Mouse (Mus musculus) embryonic facial prominence, embryonic 15.5 days (tissue): ENCODE data around the gene Pmel. TPM values are rescaled to one million over a fixed set of nuclear protein-coding genes. Genes with fewer than 3 reads are reported as not detected.
A peak's percentile ranks its signal among the peaks of the same experiment; 100 is the strongest.
"Not testable (repeated sequence)": the region's sequence is repeated elsewhere in the genome, so short reads cannot be mapped to it uniquely, and the experiment has no call there.

ENCODE experiments used
- ATAC-seq: fragments of 200-750 bp; cut with Nextera tagmentation; 2 replicates; pipeline ENCODE4 v1.8.0; 2017; ENCODE audit warnings: low read depth, moderate TSS enrichment; ENCODE audit not compliant: insufficient number of reproducible peaks, low FRiP score, low TSS enrichment
- H3K27ac ChIP-seq: fragments of 300-500 bp; sonication (generic); replicated peaks from 2 replicates; pipeline ENCODE4 v1.5.1; 2015; ENCODE audit warnings: mild to moderate bottlenecking, inconsistent platforms
- H3K27me3 ChIP-seq: fragments of 300-500 bp; sonication (generic); 2 replicates; pipeline ENCODE4 v1.6.1; 2015; ENCODE audit warnings: inconsistent platforms
- H3K36me3 ChIP-seq: fragments of 300-500 bp; sonication (generic); 2 replicates; pipeline ENCODE4 v1.6.1; 2015; ENCODE audit warnings: mild to moderate bottlenecking, inconsistent platforms
- H3K4me1 ChIP-seq: fragments of 300-500 bp; sonication (generic); 2 replicates; pipeline ENCODE4 v1.6.1; 2015; ENCODE audit warnings: inconsistent platforms
- H3K4me2 ChIP-seq: fragments of 300-500 bp; sonication (generic); replicated peaks from 2 replicates; pipeline ENCODE4 v1.6.1; 2015; ENCODE audit warnings: mild to moderate bottlenecking, inconsistent platforms
- H3K4me3 ChIP-seq: fragments of 300-500 bp; sonication (generic); replicated peaks from 2 replicates; pipeline ENCODE4 v1.5.1; 2015; ENCODE audit warnings: mild to moderate bottlenecking, inconsistent platforms
- H3K9ac ChIP-seq: fragments of 300-500 bp; sonication (generic); 2 replicates; pipeline ENCODE4 v1.6.1; 2015; ENCODE audit warnings: inconsistent platforms
- H3K9me3 ChIP-seq: fragments of 300-500 bp; sonication (generic); replicated peaks from 2 replicates; pipeline ENCODE4 v1.6.1; 2016; ENCODE audit warnings: inconsistent platforms
- WGBS: fragments of 180-500 bp; shearing (Covaris S2); methylation state at CpG from one replicate; pipeline ENCODE4 v1.1.7; 2015; 5-methylcytosine and 5-hydroxymethylcytosine counted together
- polyA plus RNA-seq: library from polyadenylated mRNA; unstranded; fragments of >200 nt; fragmentation: Nextera tagmentation; extraction: Ambion mirVana; gene quantifications from 2 replicates; pipeline ENCODE4 v1.2.1, GENCODE M21; 2015

Pmel gene
- polyA plus RNA-seq, 1 experiment from 2014 or later, result 27.2 TPM

DNA sequence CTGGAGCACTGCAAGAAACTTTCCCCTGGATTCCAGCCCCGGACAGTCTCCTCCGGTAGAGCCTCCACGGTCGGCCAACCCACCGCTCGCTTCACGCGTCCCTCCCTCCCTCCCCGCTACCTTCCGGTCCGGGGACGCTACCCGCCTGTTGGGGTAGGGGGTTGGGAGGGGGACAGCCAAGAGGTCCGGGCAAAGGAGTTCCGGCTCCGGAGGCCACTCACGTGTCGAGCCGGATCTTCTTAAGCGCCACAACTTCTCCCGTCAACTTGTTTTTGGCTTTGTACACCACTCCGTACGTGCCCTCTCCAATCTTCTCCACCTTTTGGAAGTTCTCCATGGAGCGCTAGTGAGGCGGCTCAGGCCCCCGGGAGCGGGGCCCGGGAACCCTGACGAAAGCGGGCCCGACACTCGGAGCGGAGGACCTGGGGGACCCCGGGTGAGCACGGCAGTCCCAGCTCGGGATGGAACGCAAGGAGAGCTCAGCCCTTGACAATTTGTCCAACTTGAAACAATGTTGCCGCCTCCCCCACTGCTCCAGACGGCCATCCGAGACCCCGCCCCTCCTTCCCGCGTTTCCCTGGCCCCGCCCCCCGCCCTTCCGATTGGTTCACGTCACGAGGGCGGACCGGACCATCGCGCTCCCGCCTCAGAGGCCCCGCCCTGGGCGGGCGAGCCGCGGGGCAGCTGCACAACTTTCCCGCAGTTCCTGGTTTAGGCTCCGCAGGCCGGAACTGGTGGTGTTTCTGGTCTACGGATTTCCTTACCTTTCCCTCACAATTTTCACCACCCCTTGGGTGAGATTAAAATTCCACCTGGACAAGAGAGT is 709 bp downstream of the Pmel start, which contains the start of gene Cdk2:
Gene Cdk2 (minus strand): TSS at position 541 of the 826 bp plus-strand sequence.
- ATAC-seq, result peak; percentile 93
- peak within 1 kb of the TSS; percentile 88 for H3K9ac ChIP-seq
- WGBS, result under 1% methylated on average over 61 of the region's 62 CpGs

DNA sequence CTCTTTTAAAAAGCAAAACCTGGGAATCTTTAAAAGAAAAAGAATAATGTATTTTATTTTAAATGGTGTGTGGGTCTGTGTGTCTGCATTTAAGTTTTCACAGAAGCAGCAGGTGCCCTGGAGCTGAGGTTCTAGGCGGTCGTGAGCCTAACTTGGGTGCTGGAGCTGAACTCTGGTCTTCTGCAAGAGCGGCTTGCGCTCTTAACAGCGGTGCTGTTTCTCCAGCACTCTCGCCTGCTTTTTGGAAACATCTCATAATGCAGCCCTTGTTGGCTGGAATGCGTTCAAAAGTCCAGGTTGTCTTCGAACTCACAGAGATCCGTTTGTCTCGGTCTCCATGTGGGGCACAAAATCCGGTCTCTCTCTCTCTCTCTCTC is 1.3 kb downstream of the Pmel start:
- Histone ChIP-seq H3K4me1 (peaks cover 30% of the 10 kb centered on the region), H3K36me3 (peaks cover 25% of the 10 kb centered on the region), H3K27me3 (no peaks in the 10 kb centered on the region), H3K27ac (peak overlapping the region; percentile 98), H3K4me2 (peak overlapping the region; percentile 69), H3K9me3 (no peaks in the 10 kb centered on the region), H3K4me3 (peak overlapping the region; percentile 75), H3K9ac (peak overlapping the region; percentile 26)
- ATAC-seq, result 0 out of 2 replicates have a peak, but pooled peaks have one; percentile 13
- 5% methylated on average over 11 of the region's 11 CpGs for WGBS

More for the DNA sequence above, 709 bp downstream of the Pmel start, which contains the start of gene Cdk2:
- peak within 1 kb of the TSS; percentile 75 for H3K4me3 ChIP-seq
- H3K4me1 ChIP-seq, result peaks cover 30% of the 10 kb centered on the region
- H3K27me3 ChIP-seq, result no peaks in the 10 kb centered on the region
- peaks cover 31% of the 10 kb centered on the region for H3K36me3 ChIP-seq
- H3K4me2 ChIP-seq, result peak within 1 kb of the TSS; percentile 69
- peak within 1 kb of the TSS; percentile 98 for H3K27ac ChIP-seq
- no peaks in the 10 kb centered on the region for H3K9me3 ChIP-seq

DNA sequence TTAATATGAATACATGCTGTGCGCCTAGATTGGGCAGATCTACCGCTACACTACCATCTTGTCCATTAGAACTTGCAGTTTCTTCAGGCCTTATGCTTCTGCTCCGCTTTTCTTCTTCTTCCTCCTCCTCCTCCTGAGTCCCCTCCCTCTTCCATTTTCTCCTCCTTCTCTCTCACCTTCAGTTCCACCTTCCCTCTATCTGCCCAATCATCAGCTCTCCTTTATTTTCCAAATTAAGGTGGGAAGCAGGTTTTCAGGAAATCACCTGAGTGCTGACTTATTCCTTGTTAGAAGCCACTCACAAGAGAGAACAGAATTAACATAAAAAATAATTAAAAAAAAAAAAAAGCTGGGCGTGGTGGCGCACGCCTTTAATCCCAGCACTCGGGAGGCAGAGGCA is 7.3 kb downstream of the Pmel start:
- H3K27ac ChIP-seq, H3K4me3 ChIP-seq, ATAC-seq, H3K4me2 ChIP-seq, H3K9me3 ChIP-seq, H3K36me3 ChIP-seq, H3K9ac ChIP-seq, H3K27me3 ChIP-seq, H3K4me1 ChIP-seq: not testable (repeated sequence)
- 92% methylated on average over 7 of the region's 7 CpGs for WGBS

DNA sequence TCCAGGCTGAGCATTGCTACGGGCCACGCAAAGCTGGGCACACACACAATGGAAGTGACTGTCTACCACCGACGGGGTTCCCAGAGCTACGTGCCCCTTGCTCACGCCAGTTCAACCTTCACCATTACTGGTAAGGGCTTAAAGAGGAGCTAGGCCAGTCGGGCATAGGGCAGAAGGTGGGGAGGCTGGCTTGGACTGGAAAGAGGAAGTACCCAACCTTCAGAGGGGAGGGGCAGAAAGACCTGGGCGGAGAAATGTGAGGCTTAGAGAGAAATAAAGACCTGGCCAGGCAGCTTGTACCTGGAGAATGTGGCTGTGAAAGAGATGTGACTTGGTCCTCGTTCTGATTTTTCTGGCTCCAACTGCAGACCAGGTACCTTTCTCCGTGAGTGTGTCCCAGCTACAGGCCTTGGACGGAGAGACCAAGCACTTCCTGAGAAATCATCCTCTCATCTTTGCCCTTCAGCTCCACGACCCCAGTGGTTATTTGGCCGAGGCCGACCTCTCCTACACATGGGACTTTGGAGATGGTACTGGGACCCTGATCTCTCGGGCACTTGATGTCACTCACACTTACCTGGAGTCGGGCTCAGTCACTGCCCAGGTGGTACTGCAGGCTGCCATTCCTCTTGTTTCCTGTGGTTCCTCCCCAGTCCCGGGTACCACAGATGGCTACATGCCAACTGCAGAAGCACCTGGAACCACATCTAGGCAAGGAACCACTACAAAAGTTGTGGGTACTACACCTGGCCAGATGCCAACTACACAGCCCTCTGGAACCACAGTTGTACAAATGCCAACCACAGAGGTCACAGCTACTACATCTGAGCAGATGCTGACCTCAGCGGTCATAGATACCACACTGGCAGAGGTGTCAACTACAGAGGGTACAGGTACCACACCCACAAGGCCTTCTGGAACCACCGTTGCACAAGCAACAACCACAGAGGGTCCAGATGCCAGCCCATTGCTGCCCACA is 11.9 kb downstream of the Pmel start:
- H3K9me3 ChIP-seq, result no peaks in the 10 kb centered on the region
- H3K27me3 ChIP-seq, result no peaks in the 10 kb centered on the region
- H3K9ac ChIP-seq, result no peak overlapping the region
- no peak overlapping the region for H3K4me3 ChIP-seq
- H3K4me1 ChIP-seq, result no peaks in the 10 kb centered on the region
- 0 out of 2 replicates have a peak, but pooled peaks have one; percentile 47 for ATAC-seq
- 81% methylated on average over 19 of the region's 19 CpGs for WGBS
- H3K4me2 ChIP-seq, result no peak overlapping the region
- H3K36me3 ChIP-seq, result peaks cover 10% of the 10 kb centered on the region; the same call in 1 of the 2 replicates
- no peak overlapping the region for H3K27ac ChIP-seq

DNA sequence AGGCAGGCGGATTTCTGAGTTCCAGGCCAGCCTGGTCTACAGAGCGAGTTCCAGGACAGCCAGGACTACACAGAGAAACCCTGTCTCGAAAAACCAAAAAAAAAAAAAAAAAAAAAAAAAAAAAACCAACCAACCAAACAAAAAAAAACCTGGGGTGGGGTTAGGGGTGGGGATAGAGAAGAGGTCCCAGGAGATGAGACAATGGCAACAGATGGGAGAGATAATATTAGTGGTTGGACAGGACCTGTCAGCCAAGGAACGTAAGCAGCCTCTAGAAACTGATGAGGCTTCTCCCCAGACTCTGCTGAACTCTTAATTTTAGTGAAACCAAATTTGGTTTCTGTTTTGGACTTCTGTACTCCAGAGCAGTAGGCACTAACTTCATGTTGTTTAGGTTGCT is 21.5 kb downstream of the Pmel start:
- peaks cover 26% of the 10 kb centered on the region for H3K36me3 ChIP-seq
- not testable (repeated sequence) for H3K9me3 ChIP-seq, H3K9ac ChIP-seq, ATAC-seq, H3K4me2 ChIP-seq, H3K4me3 ChIP-seq, H3K27me3 ChIP-seq, H3K27ac ChIP-seq, H3K4me1 ChIP-seq
- WGBS, result 81% methylated on average over 3 of the region's 4 CpGs

DNA sequence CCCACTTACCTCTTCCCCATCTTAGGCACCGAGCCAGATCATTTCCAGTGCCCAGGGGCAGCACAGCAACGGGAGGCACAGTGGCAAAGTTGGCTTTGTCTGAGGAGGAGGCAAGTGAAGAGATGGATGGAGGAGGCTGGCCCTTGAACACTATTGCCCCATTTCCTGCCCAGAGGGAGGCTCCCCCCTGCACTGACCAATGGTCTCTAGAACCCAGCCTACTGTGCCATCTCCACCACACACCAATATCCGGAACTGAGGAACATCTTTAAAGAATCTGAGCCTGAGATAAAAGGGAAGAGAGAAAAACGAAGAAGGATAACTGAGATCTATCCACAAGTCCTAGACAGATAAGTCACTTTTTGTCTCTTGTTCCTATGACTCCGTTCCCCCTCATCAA is 24.1 kb downstream of the Pmel start:
- peaks cover 37% of the 10 kb centered on the region for H3K36me3 ChIP-seq
- peaks cover 3% of the 10 kb centered on the region; the same call in 1 of the 2 replicates for H3K4me1 ChIP-seq
- no peaks in the 10 kb centered on the region for H3K27me3 ChIP-seq
- H3K9ac ChIP-seq, result no peak overlapping the region
- no peak overlapping the region for H3K27ac ChIP-seq
- H3K4me3 ChIP-seq, result no peak overlapping the region
- no peaks in the 10 kb centered on the region for H3K9me3 ChIP-seq
- ATAC-seq, result no peak
- H3K4me2 ChIP-seq, result no peak overlapping the region
- 77% methylated on average over 5 of the region's 5 CpGs for WGBS

DNA sequence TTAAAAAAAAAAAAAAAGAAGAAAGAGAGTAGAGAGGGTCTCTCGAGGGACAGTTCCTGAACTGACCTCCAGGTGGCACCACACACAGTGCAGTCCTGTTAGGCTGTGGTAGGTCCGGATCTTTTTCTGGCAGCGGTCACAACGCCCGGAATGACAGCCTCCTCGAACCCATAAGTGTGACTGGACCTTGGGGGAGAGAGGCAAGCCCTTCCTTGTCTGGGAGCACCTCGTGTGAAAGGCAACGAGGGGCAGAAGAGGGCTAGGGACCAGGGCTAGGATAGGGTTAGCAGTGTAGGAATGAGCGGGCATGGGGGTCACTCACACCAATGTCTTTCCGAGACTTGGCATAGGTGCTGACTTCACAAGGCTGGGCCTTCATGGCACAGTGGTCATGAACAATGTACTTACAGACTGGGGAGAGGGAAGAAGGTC is 27.0 kb downstream of the Pmel start:
- Histone ChIP-seq H3K4me1 (peaks cover 3% of the 10 kb centered on the region; the same call in 1 of the 2 replicates), H3K9ac (no peak overlapping the region), H3K9me3 (no peaks in the 10 kb centered on the region), H3K4me2 (no peak overlapping the region; the same call in 1 of the 2 replicates), H3K27me3 (no peaks in the 10 kb centered on the region), H3K4me3 (no peak overlapping the region), H3K36me3 (peaks cover 52% of the 10 kb centered on the region), H3K27ac (no peak overlapping the region)
- WGBS, result 22% methylated on average over 10 of the region's 10 CpGs
- ATAC-seq, result no peak

DNA sequence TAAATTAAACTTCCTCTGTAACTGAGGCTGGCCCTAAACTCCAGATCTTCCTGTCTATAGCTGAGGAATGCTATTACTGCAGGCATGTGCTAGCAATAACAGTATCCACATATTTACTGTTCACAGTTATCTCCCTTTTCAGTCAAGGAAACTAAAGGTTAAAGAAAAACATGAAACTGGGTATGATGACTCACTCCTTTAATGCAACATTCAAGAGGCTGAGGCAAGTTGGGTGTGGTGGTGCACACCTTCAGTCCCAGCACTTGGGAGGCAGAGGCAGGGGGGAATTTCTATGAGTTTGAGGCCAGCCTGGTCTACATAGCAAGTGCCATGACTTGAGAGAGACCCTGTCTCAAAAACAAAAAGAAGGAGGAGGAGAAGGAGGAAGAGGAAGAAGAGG is 28.0 kb downstream of the Pmel start:
- ATAC-seq, result no peak
- H3K9ac ChIP-seq, result no peak overlapping the region
- H3K36me3 ChIP-seq, result peaks cover 55% of the 10 kb centered on the region
- no peaks in the 10 kb centered on the region for H3K9me3 ChIP-seq
- no peak overlapping the region for H3K4me2 ChIP-seq
- peaks cover 3% of the 10 kb centered on the region; the same call in 1 of the 2 replicates for H3K4me1 ChIP-seq
- no peaks in the 10 kb centered on the region for H3K27me3 ChIP-seq
- no peak overlapping the region for H3K27ac ChIP-seq
- no peak overlapping the region for H3K4me3 ChIP-seq

DNA sequence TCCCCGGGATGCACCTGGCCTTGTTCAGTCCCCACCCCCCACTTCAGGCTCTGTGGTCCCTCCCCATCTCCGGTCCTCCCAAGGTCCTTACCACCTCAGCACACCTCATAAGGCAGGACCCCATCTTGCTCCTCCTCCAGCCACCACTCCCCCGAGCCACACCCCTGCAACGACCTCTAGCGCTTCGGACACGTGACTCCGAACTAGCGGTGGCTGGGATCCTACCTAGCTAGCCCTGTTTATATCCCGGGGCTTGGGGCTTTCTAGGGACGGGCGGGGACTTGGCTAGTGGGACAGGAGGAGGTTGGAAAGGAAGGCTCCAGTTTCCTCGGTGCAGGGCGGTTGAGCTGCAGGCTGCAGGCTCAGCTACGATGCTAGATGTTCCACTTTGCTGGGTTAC is 33.4 kb downstream of the Pmel start:
- H3K4me1 ChIP-seq, result peaks cover 4% of the 10 kb centered on the region; the same call in 1 of the 2 replicates
- 0 out of 2 replicates have a peak, but pooled peaks have one; percentile 11 for ATAC-seq
- peaks cover 24% of the 10 kb centered on the region for H3K36me3 ChIP-seq
- H3K4me2 ChIP-seq, result peak overlapping the region; percentile 34
- no peak overlapping the region for H3K4me3 ChIP-seq
- no peaks in the 10 kb centered on the region for H3K27me3 ChIP-seq
- H3K9me3 ChIP-seq, result no peaks in the 10 kb centered on the region
- H3K9ac ChIP-seq, result no peak overlapping the region
- H3K27ac ChIP-seq, result no peak overlapping the region
- WGBS, result 4% methylated on average over 15 of the region's 15 CpGs

DNA sequence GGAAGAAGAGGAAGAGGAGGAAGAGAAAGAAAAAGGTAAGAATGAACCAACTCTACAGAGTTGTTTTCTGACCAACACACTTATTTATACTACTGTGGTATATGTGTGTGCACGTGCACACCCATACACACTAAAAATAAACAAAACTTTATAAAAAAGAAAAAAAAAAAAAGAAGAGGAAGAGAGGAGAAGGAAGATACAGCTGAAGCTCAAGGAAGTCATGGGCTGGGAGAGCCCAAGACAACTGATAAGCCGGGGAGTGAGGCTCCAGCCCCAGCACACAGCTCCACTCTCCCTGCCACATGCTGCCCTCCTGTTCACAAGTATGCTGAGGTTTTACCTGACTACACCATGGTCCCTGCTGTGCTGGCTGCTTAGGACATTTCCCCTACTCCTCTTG is 36.3 kb downstream of the Pmel start:
- Histone ChIP-seq H3K27ac (no peak overlapping the region), H3K4me2 (no peak overlapping the region), H3K27me3 (no peaks in the 10 kb centered on the region), H3K36me3 (peaks cover 3% of the 10 kb centered on the region; the same call in 1 of the 2 replicates), H3K9ac (no peak overlapping the region), H3K4me1 (peaks cover 20% of the 10 kb centered on the region), H3K4me3 (no peak overlapping the region), H3K9me3 (no peaks in the 10 kb centered on the region)
- no peak for ATAC-seq
- 68% methylated on average over 2 of the region's 2 CpGs for WGBS

DNA sequence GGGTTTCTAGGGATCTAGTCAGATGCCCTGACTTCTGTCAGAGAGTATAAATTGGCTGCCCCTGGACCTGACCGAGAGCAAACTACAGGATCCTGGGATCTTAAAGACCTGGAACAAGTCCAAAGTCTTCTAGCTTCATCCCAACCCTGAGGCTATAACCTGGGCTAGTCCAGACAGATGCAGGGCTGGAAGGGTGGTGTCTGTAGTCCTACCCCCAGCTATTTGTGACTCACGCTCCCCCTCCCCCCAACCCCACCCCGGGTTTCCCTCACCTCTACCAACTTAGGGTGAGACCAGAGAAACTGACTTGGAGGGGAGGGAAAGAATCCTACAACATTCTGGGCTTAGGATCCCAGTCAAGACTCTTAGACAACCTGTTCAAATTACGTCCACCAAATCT is 38.6 kb downstream of the Pmel start:
- no peaks in the 10 kb centered on the region for H3K36me3 ChIP-seq
- no peaks in the 10 kb centered on the region for H3K9me3 ChIP-seq
- H3K4me1 ChIP-seq, result peaks cover 20% of the 10 kb centered on the region
- H3K27ac ChIP-seq, result peak overlapping the region; percentile 86
- WGBS, result 41% methylated on average over 4 of the region's 4 CpGs
- no peak for ATAC-seq
- H3K27me3 ChIP-seq, result no peaks in the 10 kb centered on the region
- no peak overlapping the region for H3K9ac ChIP-seq
- H3K4me3 ChIP-seq, result peak overlapping the region; percentile 70
- H3K4me2 ChIP-seq, result peak overlapping the region; percentile 79
